Mouse (Mus musculus) MEL (cell line): ENCODE measurements at regions not wholly inside any gene's neighbourhood (a gene's known extent, or its start where the extent isn't known, plus 50 kb on each side); places are given as distances from the start of the nearest gene placed in this dataset.

Source experiments
- DNase-seq: peaks from one replicate; pipeline ENCODE4 v3.0.0; 2011; ENCODE audit warnings: low read depth, low spot score
- H3K27ac ChIP-seq: 2 replicates; pipeline ENCODE4 v1.5.1; 2012; ENCODE audit warnings: low read depth, mild to moderate bottlenecking, control low read depth, low read length, moderate library complexity; ENCODE audit not compliant: control insufficient read depth
- H3K27me3 ChIP-seq, 2 experiments: fragments of 150-350 bp in 1 of 2; sonication (generic) in 1 of 2; 2 replicates each; pipeline ENCODE4 v1.6.1; 2012; ENCODE audit warnings: low read length in 2 of 2, mild to moderate bottlenecking in 2 of 2, improper control_type of control experiment in 1 of 2, moderate library complexity in 1 of 2; ENCODE audit not compliant: insufficient read depth in 2 of 2, control insufficient read depth in 1 of 2
- H3K36me3 ChIP-seq, 2 experiments: 2 replicates each; pipeline ENCODE4 v1.6.1; 2012 to 2014; ENCODE audit warnings: low read length in 2 of 2, improper control_type of control experiment in 1 of 2, inconsistent platforms in 1 of 2, mild to moderate bottlenecking in 1 of 2; ENCODE audit not compliant: insufficient read depth in 2 of 2, control insufficient read depth in 1 of 2
- H3K4me1 ChIP-seq, 2 experiments: fragments of 150-350 bp in 1 of 2; sonication (generic) in 1 of 2; 2 replicates each; pipeline ENCODE4 v1.6.1; 2012; ENCODE audit warnings: low read length in 2 of 2, improper control_type of control experiment in 1 of 2, mild to moderate bottlenecking in 1 of 2; ENCODE audit not compliant: insufficient read depth in 2 of 2, control insufficient read depth in 1 of 2
- H3K4me3 ChIP-seq, 2 experiments: fragments of 150-350 bp in 1 of 2; sonication (generic) in 1 of 2; 2 replicates each; pipeline ENCODE4 v1.5.1; 2012; ENCODE audit warnings: low read depth in 2 of 2, low read length in 2 of 2, mild to moderate bottlenecking in 2 of 2, moderate library complexity in 2 of 2, control low read depth in 1 of 2, improper control_type of control experiment in 1 of 2; ENCODE audit not compliant: control insufficient read depth in 1 of 2, insufficient read depth in 1 of 2
- H3K79me2 ChIP-seq: 2 replicates; pipeline ENCODE4 v1.6.1; 2012; ENCODE audit warnings: mild to moderate bottlenecking, low read length, moderate library complexity; ENCODE audit not compliant: control insufficient read depth, poor library complexity, insufficient read depth
- H3K9ac ChIP-seq: 2 replicates; pipeline ENCODE4 v1.6.1; 2012; ENCODE audit warnings: low read depth, mild to moderate bottlenecking, control low read depth, low read length, moderate library complexity; ENCODE audit not compliant: control insufficient read depth, poor library complexity, severe bottlenecking
- H3K9me3 ChIP-seq: fragments of 150-350 bp; sonication (generic); replicated peaks from 2 replicates; pipeline ENCODE4 v1.6.1; 2012; ENCODE audit warnings: mild to moderate bottlenecking, low read length, improper control_type of control experiment, moderate library complexity; ENCODE audit not compliant: insufficient read depth
- BHLHE40 ChIP-seq: IDR thresholded peaks from 2 replicates; pipeline ENCODE4 v1.6.1; 2012; ENCODE audit warnings: low read depth, mild to moderate bottlenecking, inconsistent platforms, low read length, improper control_type of control experiment, borderline replicate concordance
- CHD1 ChIP-seq: IDR thresholded peaks from 2 replicates; pipeline ENCODE4 v1.6.1; 2012; ENCODE audit warnings: low read depth, mild to moderate bottlenecking, inconsistent platforms, low read length, improper control_type of control experiment
- E2F4 ChIP-seq: IDR thresholded peaks from 2 replicates; pipeline ENCODE4 v1.6.1; 2011; ENCODE audit warnings: low read depth, low read length, improper control_type of control experiment, borderline replicate concordance
- ELF1 ChIP-seq: IDR thresholded peaks from 2 replicates; pipeline ENCODE4 v1.6.1; 2014; ENCODE audit warnings: low read depth, mild to moderate bottlenecking, inconsistent platforms, low read length, improper control_type of control experiment, moderate library complexity
- ETS1 ChIP-seq: IDR thresholded peaks from 2 replicates; pipeline ENCODE4 v1.6.1; 2012; ENCODE audit warnings: low read depth, mild to moderate bottlenecking, inconsistent platforms, low read length, improper control_type of control experiment, moderate library complexity
- KAT2A ChIP-seq: conservative IDR thresholded peaks from 2 replicates; pipeline ENCODE4 v1.6.1; 2012; ENCODE audit warnings: low read depth, low read length, improper control_type of control experiment, inconsistent platforms
- MAFK ChIP-seq: IDR thresholded peaks from 2 replicates; pipeline ENCODE4 v1.6.1; 2011; ENCODE audit warnings: low read depth, mild to moderate bottlenecking, low read length, improper control_type of control experiment, borderline replicate concordance
- MYB ChIP-seq: IDR thresholded peaks from 2 replicates; pipeline ENCODE4 v1.6.1; 2011; ENCODE audit warnings: mild to moderate bottlenecking, low read depth, low read length, improper control_type of control experiment
- MYC ChIP-seq: IDR thresholded peaks from 2 replicates; pipeline ENCODE4 v1.6.1; 2011; ENCODE audit warnings: low read depth, mild to moderate bottlenecking, low read length, improper control_type of control experiment, moderate library complexity
- NELFE ChIP-seq: IDR thresholded peaks from 2 replicates; pipeline ENCODE4 v1.6.1; 2011; ENCODE audit warnings: low read depth, low read length, improper control_type of control experiment
- RAD21 ChIP-seq: IDR thresholded peaks from 2 replicates; pipeline ENCODE4 v1.6.1; 2011; ENCODE audit warnings: mild to moderate bottlenecking, low read depth, low read length, improper control_type of control experiment
- RCOR1 ChIP-seq: IDR thresholded peaks from 2 replicates; pipeline ENCODE4 v1.6.1; 2012; ENCODE audit warnings: low read depth, mild to moderate bottlenecking, inconsistent platforms, low read length, improper control_type of control experiment
- TBP ChIP-seq: IDR thresholded peaks from 2 replicates; pipeline ENCODE4 v1.8.0; 2011; ENCODE audit warnings: low read depth, low read length, improper control_type of control experiment
- UBTF ChIP-seq: IDR thresholded peaks from 2 replicates; pipeline ENCODE4 v1.6.1; 2012; ENCODE audit warnings: low read depth, mild to moderate bottlenecking, inconsistent platforms, low read length, improper control_type of control experiment, moderate library complexity, borderline replicate concordance; ENCODE audit not compliant: insufficient read depth
- USF1 ChIP-seq: IDR thresholded peaks from 2 replicates; pipeline ENCODE4 v1.6.1; 2014; ENCODE audit warnings: low read depth, mild to moderate bottlenecking, inconsistent platforms, low read length, improper control_type of control experiment, moderate library complexity
- USF2 ChIP-seq, 2 experiments: IDR thresholded peaks; 2 replicates each; pipeline ENCODE4 v1.6.1; 2011 to 2012; ENCODE audit warnings: improper control_type of control experiment in 2 of 2, low read length in 2 of 2, borderline replicate concordance in 1 of 2, inconsistent platforms in 1 of 2, low read depth in 1 of 2, mild to moderate bottlenecking in 1 of 2; ENCODE audit not compliant: insufficient read depth in 1 of 2
- ZC3H11A ChIP-seq: IDR thresholded peaks from 2 replicates; pipeline ENCODE4 v1.6.1; 2012; ENCODE audit warnings: low read depth, mild to moderate bottlenecking, inconsistent platforms, low read length, improper control_type of control experiment
- ZKSCAN1 ChIP-seq: IDR thresholded peaks from 2 replicates; pipeline ENCODE4 v1.6.1; 2012; ENCODE audit warnings: low read depth, mild to moderate bottlenecking, inconsistent platforms, low read length, improper control_type of control experiment, moderate library complexity

GRCm38 (mm10) chr13:60308062-60308801, 131.1 kb upstream of the Gas1 start:
- Histone ChIP-seq H3K9me3 (no peaks in the 10 kb centered on the region), H3K27ac (no peak overlapping the region), H3K79me2 (no peaks in the 10 kb centered on the region), H3K4me3 (no peak overlapping the region), H3K36me3 (no peaks in the 10 kb centered on the region), H3K27me3 (no peaks in the 10 kb centered on the region), H3K4me1 (no peaks in the 10 kb centered on the region), H3K9ac (no peak overlapping the region)
- TF ChIP-seq UBTF (no peak), USF1 (no peak), RCOR1 (no peak), ELF1 (no peak), ZKSCAN1 (no peak), MAFK (no peak), RAD21 (no peak), MYC (no peak), E2F4 (no peak)
- no peak for DNase-seq

- TF ChIP-seq KAT2A (no peak), ZC3H11A (no peak), NELFE (no peak), USF2 (IDR thresholded peaks at IDR 0.05; ENCODE audit: borderline replicate concordance in 1 of 2, insufficient read depth in 1 of 2, low read depth in 1 of 2, low read length in 2 of 2) (no peak), ETS1 (no peak), E2F4 (no peak), MYB (no peak), TBP (no peak), CHD1 (no peak), MAFK (no peak), BHLHE40 (no peak)
- Histone ChIP-seq H3K9me3 (no peaks in the 10 kb centered on the region), H3K36me3 (no peaks in the 10 kb centered on the region), H3K79me2 (no peaks in the 10 kb centered on the region), H3K9ac (no peak overlapping the region), H3K4me3 (no peak overlapping the region), H3K27me3 (no peaks in the 10 kb centered on the region), H3K27ac (no peak overlapping the region), H3K4me1 (no peaks in the 10 kb centered on the region)
- DNase-seq: no peak
Measured at GRCm38 (mm10) chr13:60309482-60309881, 132.3 kb upstream of the Gas1 start.
